Mouse (Mus musculus): ENCODE data around the gene Fam122b.

DNA sequence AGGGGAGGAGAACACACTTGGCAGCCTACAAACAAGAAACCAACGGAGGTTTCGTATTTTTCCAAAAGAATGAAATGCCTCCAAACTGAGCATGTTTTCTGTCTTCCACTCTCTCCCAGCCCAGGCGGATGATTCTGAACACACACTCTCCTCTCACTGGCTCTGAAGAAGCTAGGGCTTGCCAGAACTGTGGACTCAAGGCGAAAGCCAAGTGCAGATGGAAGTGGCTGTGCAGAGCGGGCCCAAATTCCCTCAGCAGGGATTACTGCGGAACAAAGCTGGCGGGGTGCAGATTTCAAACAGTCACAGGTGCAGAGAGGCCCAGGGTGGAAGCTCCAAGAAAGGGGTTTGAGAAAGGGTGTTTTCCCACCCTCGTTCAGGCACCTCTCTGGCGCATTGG is 48.8 kb downstream of the Fam122b start:
- TF ChIP-seq CTCF (IDR thresholded peaks at IDR 0.05; ENCODE audit: borderline replicate concordance, insufficient read depth, low read depth, low read length) (no peak), POLR2A (IDR thresholded peaks at IDR 0.05; ENCODE audit: borderline replicate concordance, insufficient read depth, low read length) (no peak)

Measured in cerebellum, adult 2 months (tissue).